ENCODE assay signal across 14 mouse cellular contexts in genomic region chr2:50654221-50654952, GRCm38 (mm10).
DNase-seq lines count a peak whose midpoint lies in the region.
"Had no signal": no experiment of that assay in that cellular context is flagged by ENCODE, and none has a peak within 500 bp of the region (broad histone marks: within the 10 kb centered on the region; RNA-seq: fewer than 3 reads in every experiment).

No protein-coding gene starts in this region.

- no peak overlapping the region for H3K27ac ChIP-seq in limb, embryonic 10.5 days
- H3K27ac ChIP-seq: heart, embryonic 13.5 days; kidney, postnatal 0 days; midbrain, embryonic 10.5 days; stomach, embryonic 15.5 days had no signal

- H3K4me1 ChIP-seq in limb, embryonic 10.5 days = 0 out of 2 replicates have a peak, but pooled peaks cover 3% of the 10 kb centered on the region
- H3K4me1 ChIP-seq: heart, embryonic 13.5 days; stomach, embryonic 15.5 days had no signal

- peak; percentile 52 for DNase-seq in heart, adult 11 months
- DNase-seq in heart, postnatal 36 days = no peak
- DNase-seq in retina, postnatal 1 day = peak; percentile 30
- no peak for DNase-seq in retina, embryonic 14.5 days (ENCODE audit: low spot score)
- peak; percentile 65 for DNase-seq in cerebellum, adult 9-11 months
- DNase-seq in limb, embryonic 10.5 days (ENCODE audit: low spot score) = no peak
- DNase-seq in urinary bladder, postnatal 10 days (ENCODE audit: low spot score) = no peak
- DNase-seq: kidney, adult 11 months; lung, adult 2 months; lung, postnatal 36 days had no signal

- intact Hi-C loops in heart, postnatal 36 days (cut with DNase I) = no loop called here

- no peaks in the 10 kb centered on the region for H3K27me3 ChIP-seq in limb, embryonic 10.5 days (ENCODE audit: low read depth, poor library complexity, severe bottlenecking)
- H3K27me3 ChIP-seq: heart, embryonic 13.5 days; stomach, embryonic 15.5 days had no signal

- H3K9me3 ChIP-seq in limb, embryonic 10.5 days (replicated peaks) = no peaks in the 10 kb centered on the region
- H3K9me3 ChIP-seq: heart, embryonic 13.5 days; midbrain, embryonic 10.5 days; stomach, embryonic 15.5 days had no signal

- H3K36me3 ChIP-seq in limb, embryonic 10.5 days = no peaks in the 10 kb centered on the region
- H3K36me3 ChIP-seq: heart, embryonic 13.5 days; midbrain, embryonic 10.5 days; stomach, embryonic 15.5 days had no signal

- no peak overlapping the region for H3K4me3 ChIP-seq in limb, embryonic 10.5 days
- H3K4me3 ChIP-seq: heart, embryonic 13.5 days; midbrain, embryonic 10.5 days; stomach, embryonic 15.5 days had no signal

- 84% methylated on average over 8 of the region's 8 CpGs for WGBS in limb, embryonic 10.5 days

Comparison
In these comparisons a context has a peak if more than half of its experiments do, and no peak if none do; other contexts are left out.
1. DNase-seq: peak in heart, adult 11 months (single experiment), retina, postnatal 1 day (single experiment) and cerebellum, adult 9-11 months (single experiment); none in heart, postnatal 36 days (0 of 2), retina, embryonic 14.5 days (single experiment), limb, embryonic 10.5 days (single experiment) and urinary bladder, postnatal 10 days (single experiment).